Mouse (Mus musculus): ENCODE data around the gene Gm6525. TPM values are rescaled to one million over a fixed set of nuclear protein-coding genes. Genes with fewer than 3 reads are reported as not detected.

Gene Gm6525
- polyA plus RNA-seq, 1 experiment, result not detected

GRCm38 (mm10) chr3:84189629-84190173, 15.8 kb downstream of the Gm6525 start:
- peaks cover 19% of the 10 kb centered on the region for H3K9me3 ChIP-seq
- peaks cover 70% of the 10 kb centered on the region for H3K27me3 ChIP-seq (replicated peaks)
- TF ChIP-seq GATA1 (IDR thresholded peaks at IDR 0.05; ENCODE audit: borderline replicate concordance, low read length), result no peak
- no peak for TF ChIP-seq FLI1 (IDR thresholded peaks at IDR 0.05; ENCODE audit: low read length)
- H3K4me1 ChIP-seq, result peaks cover 19% of the 10 kb centered on the region
- H3K4me3 ChIP-seq (replicated peaks), result peak overlapping the region; percentile 18
- no peaks in the 10 kb centered on the region for H3K36me3 ChIP-seq (replicated peaks; ENCODE audit: low read length)

DNA sequence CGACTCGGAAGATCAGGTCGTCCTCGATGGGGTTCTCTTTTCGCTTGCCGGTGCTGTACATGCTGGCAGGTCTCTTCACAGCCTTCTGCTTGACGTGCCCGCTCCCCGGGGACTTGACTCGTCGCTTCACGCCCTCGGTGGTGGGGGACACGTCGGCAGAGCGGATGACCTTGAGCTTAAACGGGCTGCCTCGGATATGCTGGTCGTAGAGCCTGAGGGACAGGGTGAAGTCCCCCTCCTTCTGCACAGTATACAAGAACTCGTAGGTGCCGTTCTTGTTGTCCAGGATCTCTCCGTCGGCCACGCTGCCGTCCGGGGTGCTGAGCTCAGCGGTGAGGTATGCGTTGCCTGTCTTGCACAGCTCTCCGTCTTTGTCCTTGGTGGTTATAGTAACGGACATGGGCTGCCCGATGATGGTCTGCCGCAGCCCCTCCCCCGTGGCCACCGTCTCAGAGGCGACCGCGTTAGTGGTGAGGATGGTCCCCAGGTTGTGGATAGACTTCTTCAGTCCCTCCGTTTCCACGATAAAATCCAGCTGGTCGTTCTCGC, 16.7 kb downstream of the Gm6525 start:
- Histone ChIP-seq H3K4me3 (replicated peaks) (peak overlapping the region; percentile 86), H3K9me3 (peaks cover 15% of the 10 kb centered on the region), H3K4me1 (peaks cover 19% of the 10 kb centered on the region), H3K36me3 (replicated peaks; ENCODE audit: low read length) (no peaks in the 10 kb centered on the region), H3K27me3 (replicated peaks) (peaks cover 67% of the 10 kb centered on the region)
- TF ChIP-seq FLI1 (IDR thresholded peaks at IDR 0.05; ENCODE audit: low read length), result no peak
- TF ChIP-seq GATA1 (IDR thresholded peaks at IDR 0.05; ENCODE audit: borderline replicate concordance, low read length), result no peak

DNA sequence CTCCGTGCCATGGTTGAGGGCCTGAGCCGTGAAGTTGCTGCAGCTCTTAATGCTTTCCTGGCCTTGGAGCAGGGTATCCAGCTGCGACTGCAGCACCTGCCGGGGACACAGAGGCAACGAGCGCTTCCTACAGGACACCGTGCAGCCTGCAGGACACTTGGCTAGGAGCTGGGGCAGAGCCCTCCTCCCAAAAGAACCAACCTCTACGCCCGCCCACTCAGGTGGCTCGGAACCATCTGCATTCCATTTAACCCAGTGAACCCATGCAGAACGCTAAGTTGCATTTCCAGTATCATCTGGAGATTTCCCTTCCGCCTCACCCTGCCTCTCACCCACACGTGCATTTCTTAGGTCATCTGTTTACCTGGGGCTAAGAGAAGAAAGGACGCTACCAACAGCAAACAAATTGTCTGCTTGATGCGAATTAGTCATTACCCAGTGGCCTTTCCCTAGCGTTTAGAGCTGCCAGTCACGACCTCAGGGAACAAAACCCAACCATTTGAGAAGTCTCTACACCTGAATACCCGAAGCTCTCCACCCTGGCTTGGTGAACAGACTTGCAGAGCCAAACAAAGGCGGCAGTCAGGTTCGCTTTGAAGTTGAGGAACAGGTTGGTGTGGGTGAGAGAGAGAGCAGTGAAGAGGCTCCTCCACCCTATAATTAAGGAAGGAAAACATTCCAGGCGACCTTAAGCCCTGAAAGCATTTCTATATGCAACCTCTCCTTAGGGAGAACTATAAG, 17.4 kb downstream of the Gm6525 start:
- Histone ChIP-seq H3K36me3 (replicated peaks; ENCODE audit: low read length) (no peaks in the 10 kb centered on the region), H3K4me3 (replicated peaks) (peak overlapping the region; percentile 86), H3K4me1 (peaks cover 19% of the 10 kb centered on the region), H3K9me3 (peaks cover 21% of the 10 kb centered on the region), H3K27me3 (replicated peaks) (peaks cover 68% of the 10 kb centered on the region)
- TF ChIP-seq FLI1 (IDR thresholded peaks at IDR 0.05; ENCODE audit: low read length), result no peak

DNA sequence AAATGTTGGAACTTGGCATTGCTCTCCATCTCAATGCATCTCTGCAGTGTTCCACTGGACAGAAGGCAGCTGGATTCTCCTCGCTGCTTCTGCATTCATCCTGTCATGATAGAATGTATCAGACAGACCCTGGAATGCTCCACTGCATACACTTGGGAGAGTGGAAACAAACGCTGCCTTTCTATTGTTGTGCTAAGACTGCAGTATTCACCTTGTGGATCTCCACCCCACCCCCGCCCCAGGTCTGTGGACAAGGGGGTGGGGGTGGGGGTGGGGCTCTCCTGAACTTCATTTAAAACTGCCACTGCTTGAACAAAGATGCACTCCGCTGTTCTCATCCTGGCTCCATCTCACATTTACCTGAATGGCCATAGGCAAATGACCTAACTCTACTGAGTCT, 20.0 kb downstream of the Gm6525 start:
- H3K36me3 ChIP-seq (replicated peaks; ENCODE audit: low read length), result no peaks in the 10 kb centered on the region

GRCm38 (mm10) chr3:84198229-84198628, 24.3 kb downstream of the Gm6525 start:
- Histone ChIP-seq H3K9me3 (peaks cover 10% of the 10 kb centered on the region), H3K4me1 (no peaks in the 10 kb centered on the region), H3K36me3 (replicated peaks; ENCODE audit: low read length) (no peaks in the 10 kb centered on the region), H3K4me3 (replicated peaks) (no peak overlapping the region), H3K27me3 (replicated peaks) (peaks cover 24% of the 10 kb centered on the region)
- TF ChIP-seq GATA1 (IDR thresholded peaks at IDR 0.05; ENCODE audit: borderline replicate concordance, low read length) (no peak), FLI1 (IDR thresholded peaks at IDR 0.05; ENCODE audit: low read length) (no peak)

More for the DNA sequence above, 20.0 kb downstream of the Gm6525 start:
- peaks cover 19% of the 10 kb centered on the region for H3K4me1 ChIP-seq
- no peak for TF ChIP-seq GATA1 (IDR thresholded peaks at IDR 0.05; ENCODE audit: borderline replicate concordance, low read length)
- TF ChIP-seq FLI1 (IDR thresholded peaks at IDR 0.05; ENCODE audit: low read length), result no peak
- H3K27me3 ChIP-seq (replicated peaks), result peaks cover 54% of the 10 kb centered on the region
- peaks cover 25% of the 10 kb centered on the region for H3K9me3 ChIP-seq
- H3K4me3 ChIP-seq (replicated peaks), result no peak overlapping the region

DNA sequence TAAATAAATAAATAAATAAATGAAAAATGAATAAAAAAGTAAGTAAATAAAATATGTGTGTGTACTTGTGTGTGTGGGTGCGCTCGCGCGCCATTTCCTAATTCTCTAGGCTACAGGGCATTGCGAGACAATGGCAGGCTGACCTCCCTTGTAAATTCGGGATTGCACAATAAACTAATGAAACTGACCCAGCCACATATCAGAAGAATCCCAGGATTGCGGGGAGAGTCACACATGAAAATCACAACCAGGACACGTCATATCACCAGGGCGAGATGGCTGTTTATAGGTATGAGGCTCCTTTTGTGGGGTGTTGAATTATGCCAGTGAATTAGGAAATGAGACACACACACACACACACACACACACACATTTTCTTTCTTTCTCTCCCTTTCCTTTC, 25.6 kb downstream of the Gm6525 start:
- TF ChIP-seq FLI1 (IDR thresholded peaks at IDR 0.05; ENCODE audit: low read length) (no peak), GATA1 (IDR thresholded peaks at IDR 0.05; ENCODE audit: borderline replicate concordance, low read length) (no peak)
- H3K4me1 ChIP-seq, result no peaks in the 10 kb centered on the region
- no peak overlapping the region for H3K4me3 ChIP-seq (replicated peaks)
- H3K9me3 ChIP-seq, result peaks cover 10% of the 10 kb centered on the region
- H3K27me3 ChIP-seq (replicated peaks), result peaks cover 19% of the 10 kb centered on the region
- no peaks in the 10 kb centered on the region for H3K36me3 ChIP-seq (replicated peaks; ENCODE audit: low read length)

GRCm38 (mm10) chr3:84200559-84201420, 26.9 kb downstream of the Gm6525 start:
- no peak for TF ChIP-seq GATA1 (IDR thresholded peaks at IDR 0.05; ENCODE audit: borderline replicate concordance, low read length)
- TF ChIP-seq FLI1 (IDR thresholded peaks at IDR 0.05; ENCODE audit: low read length), result no peak
- peaks cover 9% of the 10 kb centered on the region for H3K9me3 ChIP-seq
- H3K36me3 ChIP-seq (replicated peaks; ENCODE audit: low read length), result no peaks in the 10 kb centered on the region
- H3K4me1 ChIP-seq, result no peaks in the 10 kb centered on the region
- H3K27me3 ChIP-seq (replicated peaks), result peaks cover 22% of the 10 kb centered on the region
- no peak overlapping the region for H3K4me3 ChIP-seq (replicated peaks)

DNA sequence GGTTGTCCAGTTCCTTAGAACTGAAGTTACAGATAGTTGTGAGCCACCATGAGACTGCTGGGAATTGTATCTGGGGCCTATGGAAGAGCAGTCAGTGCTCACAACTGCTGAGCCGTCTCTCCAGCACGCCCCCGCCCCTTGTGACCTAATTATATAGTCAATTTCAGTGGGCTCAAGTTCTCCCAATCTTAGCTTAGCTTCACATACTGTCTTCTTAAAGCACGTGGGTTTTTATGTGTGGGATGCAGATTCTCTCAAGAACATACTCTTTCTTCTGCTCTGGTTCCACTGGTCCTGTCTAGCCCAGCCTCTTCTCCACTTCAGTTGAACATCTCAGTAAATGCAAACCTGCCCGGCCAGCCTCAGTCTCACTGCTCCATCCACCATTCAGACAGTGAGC, 30.7 kb downstream of the Gm6525 start:
- TF ChIP-seq GATA1 (IDR thresholded peaks at IDR 0.05; ENCODE audit: borderline replicate concordance, low read length) (no peak), FLI1 (IDR thresholded peaks at IDR 0.05; ENCODE audit: low read length) (no peak)
- no peaks in the 10 kb centered on the region for H3K9me3 ChIP-seq
- peaks cover 3% of the 10 kb centered on the region; the same call in 1 of the 2 replicates for H3K4me1 ChIP-seq
- H3K36me3 ChIP-seq (replicated peaks; ENCODE audit: low read length), result no peaks in the 10 kb centered on the region
- H3K4me3 ChIP-seq (replicated peaks), result no peak overlapping the region
- H3K27me3 ChIP-seq (replicated peaks), result peaks cover 20% of the 10 kb centered on the region

- peaks cover 3% of the 10 kb centered on the region; the same call in 1 of the 2 replicates for H3K4me1 ChIP-seq
- no peaks in the 10 kb centered on the region for H3K9me3 ChIP-seq
- no peak for TF ChIP-seq FLI1 (IDR thresholded peaks at IDR 0.05; ENCODE audit: low read length)
- TF ChIP-seq GATA1 (IDR thresholded peaks at IDR 0.05; ENCODE audit: borderline replicate concordance, low read length), result no peak
- no peaks in the 10 kb centered on the region for H3K36me3 ChIP-seq (replicated peaks; ENCODE audit: low read length)
- H3K27me3 ChIP-seq (replicated peaks), result peaks cover 22% of the 10 kb centered on the region
- H3K4me3 ChIP-seq (replicated peaks), result no peak overlapping the region
These were observed 31.7 kb downstream of the Gm6525 start for GRCm38 (mm10) chr3:84205650-84206049.
